Mouse (Mus musculus) midbrain, embryonic 16.5 days (tissue): Measurements from ENCODE around the gene Olfr458. TPM values are rescaled to one million over a fixed set of nuclear protein-coding genes. Genes with fewer than 3 reads are reported as not detected.
"Not testable (repeated sequence)": the region's sequence is repeated elsewhere in the genome, so short reads cannot be mapped to it uniquely, and the experiment has no call there.

ENCODE experiments used
- ATAC-seq: fragments of 200-750 bp; cut with Nextera tagmentation; 2 replicates; pipeline ENCODE4 v1.8.0; 2017; ENCODE audit warnings: moderate TSS enrichment
- H3K27ac ChIP-seq: fragments of 300-500 bp; sonication (generic); 2 replicates; pipeline ENCODE4 v1.5.1; 2014; ENCODE audit warnings: mild to moderate bottlenecking, low read length, mixed read lengths
- H3K27me3 ChIP-seq: fragments of 300-500 bp; sonication (generic); 2 replicates; pipeline ENCODE4 v1.6.1; 2014; ENCODE audit warnings: low read depth, low read length, mixed read lengths; ENCODE audit not compliant: control insufficient read depth, insufficient read depth
- H3K36me3 ChIP-seq: fragments of 300-500 bp; sonication (generic); 2 replicates; pipeline ENCODE4 v1.6.1; 2014; ENCODE audit warnings: mild to moderate bottlenecking, low read length, moderate library complexity, mixed read lengths; ENCODE audit not compliant: control insufficient read depth, insufficient read depth
- H3K4me1 ChIP-seq: fragments of 300-500 bp; sonication (generic); 2 replicates; pipeline ENCODE4 v1.6.1; 2014; ENCODE audit warnings: mild to moderate bottlenecking, low read length, mixed read lengths; ENCODE audit not compliant: control insufficient read depth, insufficient read depth
- H3K4me2 ChIP-seq: fragments of 300-500 bp; sonication (generic); 2 replicates; pipeline ENCODE4 v1.6.1; 2014; ENCODE audit warnings: mild to moderate bottlenecking, low read length, mixed read lengths
- H3K4me3 ChIP-seq: fragments of 300-500 bp; sonication (generic); 2 replicates; pipeline ENCODE4 v1.5.1; 2014; ENCODE audit warnings: low read depth, mild to moderate bottlenecking, low read length, moderate library complexity, mixed read lengths
- H3K9ac ChIP-seq: fragments of 300-500 bp; sonication (generic); 2 replicates; pipeline ENCODE4 v1.6.1; 2014; ENCODE audit warnings: low read depth, low read length, mixed read lengths
- H3K9me3 ChIP-seq: fragments of 300-500 bp; sonication (generic); replicated peaks from 2 replicates; pipeline ENCODE4 v1.6.1; 2014; ENCODE audit warnings: mild to moderate bottlenecking, low read length, mixed read lengths; ENCODE audit not compliant: control insufficient read depth, poor library complexity, severe bottlenecking
- WGBS: fragments of 180-500 bp; shearing (Covaris S2); extraction: QIAGEN DNeasy Blood & Tissue Kit; methylation state at CpG from one replicate; pipeline ENCODE4 v1.1.7; 2014; 5-methylcytosine and 5-hydroxymethylcytosine counted together
- polyA plus RNA-seq: library from polyadenylated mRNA; unstranded; fragments of >200 nt; fragmentation: Nextera tagmentation; extraction: Ambion mirVana; gene quantifications from 2 replicates; pipeline ENCODE4 v1.2.1, GENCODE M21; 2015

Olfr458 gene
- not detected in 2 replicates for polyA plus RNA-seq

DNA sequence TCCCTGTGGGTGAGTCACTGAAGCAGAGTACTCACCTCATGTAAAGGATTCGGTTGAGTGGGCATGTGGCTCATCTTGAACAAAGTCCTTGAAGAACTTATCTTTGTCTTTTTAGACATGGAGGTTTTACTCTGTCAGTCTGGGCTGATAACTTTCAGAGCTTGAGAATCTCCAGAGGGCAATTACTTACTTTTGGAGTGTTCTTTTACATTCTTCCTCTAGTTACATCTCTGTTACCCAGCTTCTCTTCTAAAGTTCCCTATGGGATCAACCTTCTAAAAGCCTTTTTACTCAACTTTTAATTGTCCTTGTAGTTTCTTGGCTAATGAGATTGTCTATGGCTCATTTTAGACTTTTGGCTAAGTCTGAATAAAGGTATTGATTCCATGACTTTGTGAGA, at the start of gene Olfr458:
TSS of gene Olfr458 (minus strand) at position 101 of the 400 bp plus-strand sequence.
- Histone ChIP-seq H3K27ac (no peak within 1 kb of the TSS), H3K4me2 (no peak within 1 kb of the TSS), H3K27me3 (no peaks in the 10 kb centered on the region), H3K4me1 (no peaks in the 10 kb centered on the region), H3K4me3 (no peak within 1 kb of the TSS), H3K36me3 (no peaks in the 10 kb centered on the region), H3K9me3 (no peaks in the 10 kb centered on the region), H3K9ac (no peak within 1 kb of the TSS)
- WGBS = 68% methylated on average over 1 of the region's 1 CpGs
- ATAC-seq = no peak

DNA sequence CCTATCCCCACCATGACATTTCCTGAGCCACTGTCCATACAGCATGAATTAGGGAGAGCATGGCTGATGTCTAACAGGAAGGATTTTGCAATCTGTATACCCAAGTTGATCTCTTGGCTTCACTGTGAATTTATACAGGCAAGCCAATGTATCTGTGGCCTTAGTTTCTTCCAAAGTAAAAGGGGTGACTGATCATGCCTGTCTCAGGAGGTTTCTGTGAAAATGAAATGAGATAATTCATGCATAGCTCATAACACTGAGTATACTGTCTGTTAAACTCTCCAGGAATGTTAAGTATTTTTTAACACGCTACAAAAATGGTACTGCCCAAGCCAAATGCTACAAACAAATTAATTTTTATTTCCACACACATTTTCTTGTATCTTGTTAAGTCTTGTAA, 48.5 kb upstream of the Olfr458 start:
- H3K9me3 ChIP-seq = no peaks in the 10 kb centered on the region
- WGBS = 78% methylated on average over 1 of the region's 1 CpGs
- no peak for ATAC-seq
- no peak overlapping the region for H3K4me3 ChIP-seq
- H3K9ac ChIP-seq = no peak overlapping the region
- H3K4me1 ChIP-seq = no peaks in the 10 kb centered on the region
- H3K27ac ChIP-seq = no peak overlapping the region
- no peak overlapping the region for H3K4me2 ChIP-seq
- H3K27me3 ChIP-seq = no peaks in the 10 kb centered on the region
- H3K36me3 ChIP-seq = no peaks in the 10 kb centered on the region

DNA sequence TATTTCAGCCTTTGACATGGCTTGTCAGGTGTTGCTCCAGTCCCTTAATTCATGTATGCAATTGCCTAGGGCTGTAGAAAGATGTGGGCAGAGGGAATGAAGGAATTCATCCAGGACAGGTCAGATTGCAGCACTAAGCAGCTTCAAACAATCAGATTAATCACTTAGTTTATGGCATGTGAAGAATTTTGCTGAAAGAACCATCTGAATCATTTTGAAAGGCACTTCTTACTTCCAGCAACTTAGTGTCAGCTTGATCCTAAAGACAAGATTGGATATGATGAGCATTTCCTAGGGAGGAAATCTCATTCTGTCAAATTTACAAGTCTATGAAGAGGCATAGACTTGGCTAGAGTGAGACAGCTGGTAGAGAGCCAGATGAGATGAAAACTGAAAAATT, 44.3 kb upstream of the Olfr458 start:
- no peaks in the 10 kb centered on the region for H3K27me3 ChIP-seq
- ATAC-seq = no peak
- no peak overlapping the region for H3K4me3 ChIP-seq
- no peak overlapping the region for H3K4me2 ChIP-seq
- no peaks in the 10 kb centered on the region for H3K9me3 ChIP-seq
- no peaks in the 10 kb centered on the region for H3K36me3 ChIP-seq
- no peak overlapping the region for H3K27ac ChIP-seq
- H3K9ac ChIP-seq = no peak overlapping the region
- no peaks in the 10 kb centered on the region for H3K4me1 ChIP-seq

DNA sequence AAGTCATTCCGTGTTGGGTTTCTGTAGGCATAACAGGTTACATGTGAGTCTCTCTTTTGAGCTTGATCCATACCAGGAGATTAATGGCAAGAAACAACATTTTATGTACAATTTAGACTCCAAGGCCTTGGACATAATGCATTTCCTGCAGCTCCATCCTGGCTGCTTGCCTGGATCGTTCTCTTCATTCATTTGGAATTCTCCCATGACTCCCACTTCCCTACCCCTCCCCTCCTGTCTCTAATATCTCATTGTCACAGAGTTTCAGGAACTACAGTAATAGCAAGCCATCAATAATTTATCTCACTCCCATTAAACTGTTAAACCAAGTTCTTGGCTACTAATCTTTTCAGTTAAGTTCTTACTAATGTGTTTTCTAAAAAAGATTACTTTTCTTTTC, 38.5 kb upstream of the Olfr458 start:
- 90% methylated on average over 2 of the region's 2 CpGs for WGBS
- no peak overlapping the region for H3K9ac ChIP-seq
- H3K27ac ChIP-seq = no peak overlapping the region
- H3K4me2 ChIP-seq = no peak overlapping the region
- no peaks in the 10 kb centered on the region for H3K9me3 ChIP-seq
- no peak overlapping the region for H3K4me3 ChIP-seq
- H3K27me3 ChIP-seq = no peaks in the 10 kb centered on the region
- no peaks in the 10 kb centered on the region for H3K36me3 ChIP-seq
- H3K4me1 ChIP-seq = no peaks in the 10 kb centered on the region
- no peak for ATAC-seq

DNA sequence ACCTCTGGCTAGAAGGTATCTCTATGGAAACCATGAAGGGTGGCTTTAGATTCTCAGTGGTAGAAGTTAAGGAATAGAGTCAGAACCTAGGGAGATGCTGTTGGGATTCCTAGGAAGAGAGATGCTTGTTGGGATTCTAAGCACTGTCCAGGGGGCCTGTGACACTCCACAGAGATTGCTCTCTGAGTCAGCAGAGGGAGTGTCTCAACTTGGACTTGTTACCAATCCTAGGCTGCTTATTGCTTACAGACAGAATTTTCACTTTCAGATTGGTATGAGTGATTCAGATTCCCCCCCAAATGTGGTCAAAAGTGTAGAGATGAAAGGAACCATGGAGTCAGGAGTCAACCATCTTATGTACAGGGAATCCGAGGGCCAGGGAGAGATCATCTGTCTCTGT, 24.7 kb upstream of the Olfr458 start:
- 78% methylated on average over 1 of the region's 1 CpGs for WGBS
- H3K4me3 ChIP-seq = no peak overlapping the region
- H3K27ac ChIP-seq = no peak overlapping the region
- H3K9me3 ChIP-seq = no peaks in the 10 kb centered on the region
- H3K4me2 ChIP-seq = no peak overlapping the region
- H3K9ac ChIP-seq = no peak overlapping the region
- H3K36me3 ChIP-seq = no peaks in the 10 kb centered on the region
- no peaks in the 10 kb centered on the region for H3K4me1 ChIP-seq
- no peak for ATAC-seq
- no peaks in the 10 kb centered on the region for H3K27me3 ChIP-seq

DNA sequence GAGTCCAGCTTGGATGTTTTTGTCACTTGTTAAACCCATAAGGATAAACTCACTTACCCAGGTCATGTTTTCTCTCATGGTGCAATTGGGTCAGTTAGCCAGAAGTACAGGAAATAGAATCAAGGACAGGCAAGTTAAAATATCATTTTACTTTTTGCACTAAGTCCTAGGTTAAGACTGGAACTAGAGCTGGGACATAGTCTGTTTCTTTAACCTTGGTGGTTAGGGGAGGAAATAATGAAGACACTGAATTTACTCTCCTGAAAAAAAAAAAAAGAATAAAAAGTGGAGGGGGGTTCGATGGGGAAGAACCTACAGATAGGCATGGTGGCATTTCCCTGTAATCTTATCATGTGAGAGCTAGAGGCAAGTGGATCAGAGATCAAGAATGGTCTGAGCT, 22.1 kb upstream of the Olfr458 start, which contains the start of gene Olfr456:
TSS of gene Olfr456 (minus strand) at position 101 of the 400 bp plus-strand sequence.
- ATAC-seq = no peak

DNA sequence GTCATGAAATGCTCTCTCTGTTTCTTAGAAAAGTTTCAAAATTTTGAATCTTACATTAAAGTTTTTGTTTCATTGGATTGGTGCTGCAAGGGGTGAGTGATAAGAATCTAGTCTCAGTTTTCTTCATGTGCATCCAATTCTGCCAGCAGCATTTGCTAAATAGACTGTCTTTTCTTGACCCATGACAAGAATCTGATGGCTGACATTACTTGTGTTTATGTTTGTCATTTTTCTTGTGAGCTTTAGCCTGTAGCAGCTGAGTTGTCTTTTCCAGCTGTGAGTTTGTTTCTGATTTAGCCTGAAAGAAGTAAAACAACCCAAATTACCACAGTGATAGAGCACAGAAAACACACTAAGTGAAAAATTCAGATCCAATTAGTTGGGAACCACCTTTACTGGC, 19.6 kb upstream of the Olfr458 start:
- no peak for ATAC-seq
- Histone ChIP-seq H3K27me3 (no peaks in the 10 kb centered on the region), H3K9me3 (no peaks in the 10 kb centered on the region), H3K4me1 (no peaks in the 10 kb centered on the region), H3K4me3 (no peak overlapping the region), H3K36me3 (no peaks in the 10 kb centered on the region), H3K9ac (no peak overlapping the region), H3K27ac (no peak overlapping the region), H3K4me2 (no peak overlapping the region)

More for the DNA sequence above, 22.1 kb upstream of the Olfr458 start, which contains the start of gene Olfr456:
- 83% methylated on average over 1 of the region's 1 CpGs for WGBS
- Histone ChIP-seq H3K9ac (no peak within 1 kb of the TSS), H3K4me3 (no peak within 1 kb of the TSS), H3K27ac (no peak within 1 kb of the TSS), H3K4me1 (no peaks in the 10 kb centered on the region), H3K27me3 (no peaks in the 10 kb centered on the region), H3K36me3 (no peaks in the 10 kb centered on the region), H3K4me2 (no peak within 1 kb of the TSS), H3K9me3 (no peaks in the 10 kb centered on the region)

DNA sequence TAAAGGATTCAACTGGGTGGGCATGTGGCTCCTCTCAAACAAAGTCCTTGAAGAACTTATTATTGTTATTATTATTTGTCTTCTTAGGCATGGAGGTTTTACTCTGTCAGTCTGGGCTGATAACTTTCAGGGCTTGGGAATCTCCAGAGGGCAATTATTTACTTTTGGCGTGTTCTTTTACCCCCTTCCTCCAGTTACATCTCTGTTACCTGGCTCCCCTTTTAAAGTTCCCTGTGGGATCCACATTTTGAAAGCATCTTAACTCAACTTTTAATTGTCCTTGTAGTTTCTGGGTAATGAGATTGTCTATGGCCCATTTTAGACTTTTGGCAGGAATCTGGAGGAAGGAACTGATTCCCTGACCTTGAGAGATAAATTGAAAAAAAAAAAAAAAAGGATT, 11.2 kb upstream of the Olfr458 start, which contains the start of gene Olfr457:
TSS of gene Olfr457 (minus strand) at position 101 of the 400 bp plus-strand sequence.
- Histone ChIP-seq H3K36me3 (no peaks in the 10 kb centered on the region), H3K4me2 (no peak within 1 kb of the TSS), H3K9me3 (no peaks in the 10 kb centered on the region), H3K9ac (no peak within 1 kb of the TSS), H3K4me3 (no peak within 1 kb of the TSS), H3K27ac (no peak within 1 kb of the TSS), H3K27me3 (no peaks in the 10 kb centered on the region), H3K4me1 (no peaks in the 10 kb centered on the region)
- ATAC-seq = no peak
- WGBS = 73% methylated on average over 1 of the region's 1 CpGs

DNA sequence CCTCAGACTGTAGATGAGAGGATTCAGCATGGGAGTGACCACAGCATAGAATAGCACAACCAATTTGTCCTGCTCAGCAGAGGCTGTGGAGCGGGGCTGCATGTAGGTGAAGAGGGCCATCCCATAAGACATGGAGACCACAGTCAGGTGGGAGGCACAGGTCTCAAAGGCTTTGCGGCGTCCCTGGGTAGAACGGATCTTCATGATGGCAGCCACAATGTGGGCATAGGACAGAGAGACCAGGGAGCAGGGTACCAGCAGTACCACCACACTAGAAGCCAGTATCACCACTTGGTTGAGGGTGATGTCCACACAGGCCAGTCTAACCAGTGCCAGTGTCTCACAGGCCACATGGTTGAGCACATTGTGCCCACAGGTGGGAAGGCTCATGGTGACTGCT, 6.3 kb upstream of the Olfr458 start:
- H3K9me3 ChIP-seq, H3K9ac ChIP-seq, H3K36me3 ChIP-seq, ATAC-seq, H3K27ac ChIP-seq, H3K4me1 ChIP-seq, H3K27me3 ChIP-seq, H3K4me3 ChIP-seq, H3K4me2 ChIP-seq: not testable (repeated sequence)
- 95% methylated on average over 4 of the region's 4 CpGs for WGBS

DNA sequence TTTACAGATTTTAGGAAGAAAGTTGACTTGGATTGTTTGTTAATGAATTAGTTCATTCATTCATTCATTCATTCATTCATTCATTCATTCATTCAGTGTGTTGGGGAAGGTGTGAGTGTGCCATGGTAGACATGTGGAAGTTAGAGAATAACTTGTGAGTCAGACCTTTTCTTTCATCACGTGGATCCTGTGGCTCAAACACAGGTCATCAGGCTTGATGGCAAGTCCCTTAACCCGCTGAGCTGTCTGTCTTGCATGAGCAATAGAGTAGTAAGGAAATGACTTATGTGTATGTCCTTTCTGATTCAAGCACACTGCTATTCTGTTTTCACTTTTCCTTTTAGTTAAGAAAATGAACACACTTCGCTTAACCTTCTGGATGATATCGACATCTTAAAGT, 5.5 kb upstream of the Olfr458 start:
- no peak for ATAC-seq
- no peaks in the 10 kb centered on the region for H3K36me3 ChIP-seq
- H3K9ac ChIP-seq = no peak overlapping the region
- H3K4me2 ChIP-seq = no peak overlapping the region
- no peaks in the 10 kb centered on the region for H3K4me1 ChIP-seq
- no peaks in the 10 kb centered on the region for H3K27me3 ChIP-seq
- 93% methylated on average over 4 of the region's 4 CpGs for WGBS
- H3K9me3 ChIP-seq = no peaks in the 10 kb centered on the region
- H3K4me3 ChIP-seq = no peak overlapping the region
- H3K27ac ChIP-seq = no peak overlapping the region
